Mouse (Mus musculus) leukemia stem cell, adult 10-12 weeks (primary cell): ENCODE results near the gene Mup11. TPM values are rescaled to one million over a fixed set of nuclear protein-coding genes. Genes with fewer than 3 reads are reported as not detected.

Experiments used
- polyA plus RNA-seq: library from polyadenylated mRNA; stranded (reverse); fragments of >175 nt; gene quantifications from 2 replicates; pipeline ENCODE4 v1.2.3, GENCODE M21; 2012; ENCODE audit warnings: low replicate concordance

Mup11 gene
- polyA plus RNA-seq, result not detected in 2 replicates

GRCm38 (mm10) chr4:60662311-60662710 is at the start of gene Mup11:
Gene Mup11, minus strand, starts transcription at chr4:60662411.

Other genes starting within 250 kb of the Mup11 start
- gene Mup9, start 240.5 kb downstream of the Mup11 start, polyA plus RNA-seq, result not detected in 2 replicates
- not detected in 2 replicates for gene Mup1, start 160.5 kb downstream of the Mup11 start, polyA plus RNA-seq
- gene Mup10, start 80.2 kb downstream of the Mup11 start, polyA plus RNA-seq, result not detected in 2 replicates
- not detected in 2 replicates for gene Mup12, start 78.9 kb upstream of the Mup11 start, polyA plus RNA-seq
- gene Mup22, start 159.1 kb upstream of the Mup11 start, polyA plus RNA-seq, result not detected in 2 replicates